11 mouse cellular contexts compared by ENCODE assay signal in genomic region chr16:76226446-76226845, GRCm38 (mm10).
DNase-seq lines count a peak whose midpoint lies in the region; TF ChIP-seq lines count a peak whose summit lies in the region.
"Had no signal": no experiment of that assay in that cellular context is flagged by ENCODE, and none has a peak within 500 bp of the region (broad histone marks: within the 10 kb centered on the region; RNA-seq: fewer than 3 reads in every experiment).

No protein-coding gene starts in this region.

- TF ChIP-seq CTCF in layer of hippocampus, adult 2 months (conservative IDR thresholded peaks at IDR 0.05) = no peak

- 0 out of 2 replicates have a peak overlapping the region, but pooled peaks have one; percentile 19 for H3K27ac ChIP-seq in layer of hippocampus, adult 2 months
- H3K27ac ChIP-seq: embryonic facial prominence, embryonic 15.5 days had no signal

- H3K4me3 ChIP-seq in layer of hippocampus, adult 2 months = no peak overlapping the region
- H3K4me3 ChIP-seq: embryonic facial prominence, embryonic 15.5 days had no signal

- peak; percentile 16 for DNase-seq in adrenal gland, postnatal 14 days
- DNase-seq in adrenal gland, postnatal 10 days = no peak
- DNase-seq in layer of hippocampus, adult 2 months (ENCODE audit: low spot score in 2 of 2) = no peak
- no peak for DNase-seq in layer of hippocampus, adult 18-20 months (ENCODE audit: low spot score in 2 of 2)
- peak; percentile 11 to 47 for DNase-seq in heart, adult 9 months (ENCODE audit: low spot score in 2 of 2)
- DNase-seq in kidney, postnatal 36 days = peak; percentile 27 to 30
- DNase-seq in right cerebral cortex, adult 18-20 months = no peak
- DNase-seq in urinary bladder, postnatal 14 days (ENCODE audit: low spot score) = no peak
- DNase-seq: liver, postnatal 0 days; right cerebral cortex, postnatal 4 days had no signal

Comparison
In these comparisons a context has a peak if more than half of its experiments do, and no peak if none do; other contexts are left out.
1. DNase-seq: peak in adrenal gland, postnatal 14 days (single experiment), heart, adult 9 months (2 of 2) and kidney, postnatal 36 days (2 of 2); none in adrenal gland, postnatal 10 days (single experiment), layer of hippocampus, adult 2 months (0 of 2), layer of hippocampus, adult 18-20 months (0 of 2), right cerebral cortex, adult 18-20 months (single experiment) and urinary bladder, postnatal 14 days (single experiment).